Mouse (Mus musculus): Measurements from ENCODE around the gene Dnaja3.

- TF ChIP-seq CTCF (IDR thresholded peaks at IDR 0.05; ENCODE audit: extremely low read depth, insufficient read length, insufficient replicate concordance, low read depth, low read length) (no peak), POLR2A (IDR thresholded peaks at IDR 0.05; ENCODE audit: low read depth, low read length) (no peak)
These were observed 21.8 kb downstream of the Dnaja3 start for GRCm38 (mm10) chr16:4661605-4662004.

Data from small intestine, adult 2 months (tissue).